Mouse (Mus musculus): ENCODE results near the gene Atmin.

DNA sequence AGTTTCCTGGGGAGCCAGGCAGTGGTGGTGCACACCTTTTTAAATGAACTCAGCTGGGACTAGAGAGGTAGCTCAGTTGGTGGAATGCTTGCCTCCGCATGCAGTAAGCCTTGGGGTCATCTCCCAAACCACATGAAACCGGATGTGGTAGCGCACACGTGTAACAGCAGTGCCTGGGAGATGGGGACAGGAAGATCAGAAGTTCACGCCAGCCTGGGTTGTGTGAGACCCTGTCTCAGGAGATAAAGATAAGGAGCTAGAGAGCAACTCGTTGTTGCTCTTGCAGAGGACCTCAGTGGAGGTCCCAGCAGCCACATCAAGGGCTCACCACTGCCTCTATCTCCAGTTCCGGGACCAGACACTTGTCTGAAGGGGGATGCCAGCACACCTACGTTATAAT is 19.7 kb upstream of the Atmin start:
- TF ChIP-seq CTCF (IDR thresholded peaks at IDR 0.05; ENCODE audit: borderline replicate concordance, insufficient read depth, low read length) (no peak), POLR2A (IDR thresholded peaks at IDR 0.05; ENCODE audit: low read depth, low read length) (no peak)

Data from embryonic fibroblast, embryonic 13.5 days (primary cell).